Comparison of ENCODE assay signal across 8 mouse cellular contexts in genomic region chr2:122628976-122629375, GRCm38 (mm10). TPM values are rescaled to one million over a fixed set of nuclear protein-coding genes. Genes with fewer than 3 reads are reported as not detected.
DNase-seq lines count a peak whose midpoint lies in the region; ATAC-seq and TF ChIP-seq lines count a peak whose summit lies in the region.

No protein-coding gene starts in this region.

- no peak for ATAC-seq in kidney, embryonic 16.5 days (ENCODE audit: low FRiP score, low TSS enrichment)
- 0 out of 2 replicates have a peak, but pooled peaks have one; percentile 32 for ATAC-seq in forebrain, embryonic 14.5 days
- peak; percentile 62 to 71 for ATAC-seq in hematopoietic stem cell, adult 5-6 weeks (replicated peaks in 1 of 2; ENCODE audit: insufficient read depth in 1 of 2, low FRiP score in 2 of 2, low TSS enrichment in 1 of 2, low read depth in 1 of 2, poor library complexity in 2 of 2, severe bottlenecking in 2 of 2)
- ATAC-seq in midbrain, embryonic 16.5 days = 0 out of 2 replicates have a peak, but pooled peaks have one; percentile 19

- under 1% methylated on average over 7 of the region's 7 CpGs for whole genome bisulfite sequencing in kidney, embryonic 16.5 days
- 0% methylated on average over 7 of the region's 7 CpGs for WGBS in forebrain, embryonic 14.5 days
- under 1% methylated on average over 7 of the region's 7 CpGs for WGBS in midbrain, embryonic 16.5 days

- no peak overlapping the region for H3K9ac ChIP-seq in kidney, embryonic 16.5 days (replicated peaks; ENCODE audit: low read length)
- no peak overlapping the region for H3K9ac ChIP-seq in forebrain, embryonic 14.5 days (ENCODE audit: low read length)
- no peak overlapping the region for H3K9ac ChIP-seq in midbrain, embryonic 16.5 days (ENCODE audit: low read depth, low read length)

- peak; percentile 80 for TF ChIP-seq CTCF in left cerebral cortex, adult 2 months (IDR thresholded peaks at IDR 0.05)

- peaks cover 13% of the 10 kb centered on the region for H3K4me1 ChIP-seq in kidney, embryonic 16.5 days (ENCODE audit: insufficient read depth, low read length)
- peaks cover 13% of the 10 kb centered on the region for H3K4me1 ChIP-seq in forebrain, embryonic 14.5 days (ENCODE audit: control insufficient read depth, insufficient read depth, low read length)
- H3K4me1 ChIP-seq in midbrain, embryonic 16.5 days (ENCODE audit: control insufficient read depth, insufficient read depth, low read length) = peaks cover 18% of the 10 kb centered on the region

- intact Hi-C loops in left cerebral cortex, adult 2 months (cut with DNase I) = loop anchor here (1.0 to 10.0 kb wide), 3 partner anchors 60 to 434 kb away; no protein-coding TSS in a partner anchor

- H3K4me2 ChIP-seq in kidney, embryonic 16.5 days (replicated peaks; ENCODE audit: low read depth, low read length) = no peak overlapping the region
- no peak overlapping the region for H3K4me2 ChIP-seq in forebrain, embryonic 14.5 days (ENCODE audit: low read length)
- peak overlapping the region; percentile 27; the same call in 1 of the 2 replicates for H3K4me2 ChIP-seq in midbrain, embryonic 16.5 days (ENCODE audit: low read length)

- H3K9me3 ChIP-seq in kidney, embryonic 16.5 days (ENCODE audit: low read length) = no peaks in the 10 kb centered on the region
- no peaks in the 10 kb centered on the region for H3K9me3 ChIP-seq in forebrain, embryonic 14.5 days (replicated peaks; ENCODE audit: control insufficient read depth, low read length)
- H3K9me3 ChIP-seq in midbrain, embryonic 16.5 days (replicated peaks; ENCODE audit: control insufficient read depth, low read length, poor library complexity, severe bottlenecking) = no peaks in the 10 kb centered on the region

- peaks cover 10% of the 10 kb centered on the region for H3K36me3 ChIP-seq in kidney, embryonic 16.5 days (ENCODE audit: insufficient read depth, low read length)
- peaks cover 19% of the 10 kb centered on the region for H3K36me3 ChIP-seq in forebrain, embryonic 14.5 days (ENCODE audit: control insufficient read depth, insufficient read depth, low read length)
- peaks cover 4% of the 10 kb centered on the region; the same call in 1 of the 2 replicates for H3K36me3 ChIP-seq in midbrain, embryonic 16.5 days (ENCODE audit: control insufficient read depth, insufficient read depth, low read length)

- H3K27me3 ChIP-seq in kidney, embryonic 16.5 days (ENCODE audit: insufficient read depth, low read length) = peaks cover 3% of the 10 kb centered on the region; the same call in 1 of the 2 replicates
- H3K27me3 ChIP-seq in forebrain, embryonic 14.5 days (replicated peaks; ENCODE audit: control insufficient read depth, insufficient read depth, low read length) = no peaks in the 10 kb centered on the region
- H3K27me3 ChIP-seq in midbrain, embryonic 16.5 days (ENCODE audit: control insufficient read depth, insufficient read depth, low read depth, low read length) = no peaks in the 10 kb centered on the region

- DNase-seq in kidney, adult 18-20 months = peak; percentile 75
- DNase-seq in c-Kit-positive CD71-positive TER-119-positive erythroid progenitor cells, embryonic 14.5 days (ENCODE audit: low spot score) = peak; percentile 38
- peak; percentile 93 for DNase-seq in forebrain, embryonic 14.5 days (ENCODE audit: low spot score)
- DNase-seq in left cerebral cortex, adult 2 months (ENCODE audit: extremely low spot score in 1 of 2, low spot score in 2 of 2) = peak; percentile 79
- peak; percentile 31 to 65 for DNase-seq in spleen, postnatal 14 days (ENCODE audit: low spot score in 2 of 2)

- no peak overlapping the region for H3K4me3 ChIP-seq in kidney, embryonic 16.5 days (ENCODE audit: low read length)
- H3K4me3 ChIP-seq in forebrain, embryonic 14.5 days (ENCODE audit: low read depth, low read length) = no peak overlapping the region
- 0 out of 2 replicates have a peak overlapping the region, but pooled peaks have one; percentile 4 for H3K4me3 ChIP-seq in left cerebral cortex, adult 2 months
- H3K4me3 ChIP-seq in midbrain, embryonic 16.5 days (ENCODE audit: low read depth, low read length) = no peak overlapping the region

- no peak overlapping the region for H3K27ac ChIP-seq in kidney, embryonic 16.5 days (ENCODE audit: low read length)
- no peak overlapping the region for H3K27ac ChIP-seq in forebrain, embryonic 14.5 days (ENCODE audit: low read depth, low read length)
- no peak overlapping the region for H3K27ac ChIP-seq in left cerebral cortex, adult 2 months
- no peak overlapping the region for H3K27ac ChIP-seq in midbrain, embryonic 16.5 days (ENCODE audit: low read length)

RNA-seq across cellular contexts. Expression of gene AA467197, which starts 7.8 kb away (rescaled TPM):
- polyA plus RNA-seq in kidney, embryonic 16.5 days (2015; fragmentation: Nextera tagmentation; extraction: Ambion mirVana) = not detected in 2 replicates
- 0.36 TPM in 1 of 2 replicates, not detected in the other for polyA plus RNA-seq in forebrain, embryonic 14.5 days (2014; fragmentation: Nextera tagmentation; extraction: Ambion mirVana)
- total RNA-seq in hematopoietic stem cell, adult 5-6 weeks (2017) = 21.9 and 25.4 TPM in 2 replicates
- total RNA-seq in left cerebral cortex, adult 2 months (2021) = under 1 TPM in 1 of 2 experiments, not detected in 1; 0.49 TPM
- 0.30 TPM in 1 of 2 replicates, not detected in the other for polyA plus RNA-seq in midbrain, embryonic 16.5 days (2015; fragmentation: Nextera tagmentation; extraction: Ambion mirVana)

RNA-seq across cellular contexts. Expression of gene Gatm, which starts 17.9 kb away (rescaled TPM):
- polyA plus RNA-seq in kidney, embryonic 16.5 days (2015; fragmentation: Nextera tagmentation; extraction: Ambion mirVana) = 83.1 and 98.7 TPM in 2 replicates
- 26.1 and 32.5 TPM in 2 replicates for polyA plus RNA-seq in forebrain, embryonic 14.5 days (2014; fragmentation: Nextera tagmentation; extraction: Ambion mirVana)
- total RNA-seq in hematopoietic stem cell, adult 5-6 weeks (2017) = 26.8 and 40.8 TPM in 2 replicates
- total RNA-seq in left cerebral cortex, adult 2 months (2021) = 10 to 100 TPM; 51.8 to 52.0 TPM
- 45.2 and 56.3 TPM in 2 replicates for polyA plus RNA-seq in midbrain, embryonic 16.5 days (2015; fragmentation: Nextera tagmentation; extraction: Ambion mirVana)

Comparison
In these comparisons a context has a peak if more than half of its experiments do, and no peak if none do; other contexts are left out.
1. DNase-seq: peak in every context shown above with its lines; median percentile 93 in forebrain, embryonic 14.5 days; 79 in left cerebral cortex, adult 2 months; 75 in kidney, adult 18-20 months; 48 in spleen, postnatal 14 days; 38 in c-Kit-positive CD71-positive TER-119-positive erythroid progenitor cells, embryonic 14.5 days.